Mouse (Mus musculus): ENCODE results near the gene Uba7. TPM values are rescaled to one million over a fixed set of nuclear protein-coding genes. Genes with fewer than 3 reads are reported as not detected.
A peak's percentile ranks its signal among the peaks of the same experiment; 100 is the strongest.

Gene Uba7
- polyA plus RNA-seq, 1 experiment: 114 TPM

- 82% methylated on average over 4 of the region's 4 CpGs for WGBS
- no peak for DNase-seq (ENCODE audit: low read depth, low spot score)
These were observed 14.4 kb upstream of the Uba7 start for GRCm38 (mm10) chr9:107960928-107961327.

GRCm38 (mm10) chr9:107961351-107961762 is 13.9 kb upstream of the Uba7 start:
- WGBS: 90% methylated on average over 10 of the region's 10 CpGs
- DNase-seq (ENCODE audit: low read depth, low spot score): no peak

- 61% methylated on average over 5 of the region's 5 CpGs for WGBS
These were observed 13.4 kb upstream of the Uba7 start for GRCm38 (mm10) chr9:107961881-107962280.

GRCm38 (mm10) chr9:107962916-107963315 is 12.4 kb upstream of the Uba7 start:
- WGBS: 97% methylated on average over 9 of the region's 9 CpGs
- DNase-seq (ENCODE audit: low read depth, low spot score): no peak

More at GRCm38 (mm10) chr9:107961881-107962280, 13.4 kb upstream of the Uba7 start:
- no peak for DNase-seq (ENCODE audit: low read depth, low spot score)

GRCm38 (mm10) chr9:107963700-107964099 is 11.6 kb upstream of the Uba7 start:
- WGBS: 17% methylated on average over 5 of the region's 5 CpGs
- peak; percentile 69 for DNase-seq (ENCODE audit: low read depth, low spot score)

GRCm38 (mm10) chr9:107964681-107965080 is 10.6 kb upstream of the Uba7 start:
- no peak for DNase-seq (ENCODE audit: low read depth, low spot score)
- WGBS: 89% methylated on average over 9 of the region's 9 CpGs

- DNase-seq (ENCODE audit: low read depth, low spot score): no peak
- 85% methylated on average over 10 of the region's 10 CpGs for WGBS
These were observed 8.6 kb upstream of the Uba7 start for GRCm38 (mm10) chr9:107966676-107967075.

GRCm38 (mm10) chr9:107967437-107967836 is 7.9 kb upstream of the Uba7 start:
- no peak for DNase-seq (ENCODE audit: low read depth, low spot score)

GRCm38 (mm10) chr9:107968531-107968930 is 6.8 kb upstream of the Uba7 start:
- no peak for DNase-seq (ENCODE audit: low read depth, low spot score)
- WGBS: 90% methylated on average over 7 of the region's 7 CpGs

More at GRCm38 (mm10) chr9:107967437-107967836, 7.9 kb upstream of the Uba7 start:
- WGBS: 84% methylated on average over 6 of the region's 6 CpGs

GRCm38 (mm10) chr9:107970311-107970710 is 5.0 kb upstream of the Uba7 start:
- DNase-seq (ENCODE audit: low read depth, low spot score): no peak
- WGBS: 82% methylated on average over 5 of the region's 5 CpGs

GRCm38 (mm10) chr9:107971690-107972541 is 3.4 kb upstream of the Uba7 start:
- 44% methylated on average over 8 of the region's 8 CpGs for WGBS
- DNase-seq (ENCODE audit: low read depth, low spot score): peak; percentile 21

GRCm38 (mm10) chr9:107974491-107975171 is 674 bp upstream of the Uba7 start:
- whole genome bisulfite sequencing: 78% methylated on average over 10 of the region's 10 CpGs

GRCm38 (mm10) chr9:107978815-107979214 is 3.5 kb downstream of the Uba7 start:
- 94% methylated on average over 12 of the region's 12 CpGs for WGBS

More at GRCm38 (mm10) chr9:107974491-107975171, 674 bp upstream of the Uba7 start:
- DNase-seq (ENCODE audit: low read depth, low spot score): no peak

GRCm38 (mm10) chr9:107981684-107982605 is 6.6 kb downstream of the Uba7 start:
- no peak for DNase-seq (ENCODE audit: low read depth, low spot score)
- WGBS: 62% methylated on average over 7 of the region's 7 CpGs

More at GRCm38 (mm10) chr9:107978815-107979214, 3.5 kb downstream of the Uba7 start:
- DNase-seq (ENCODE audit: low read depth, low spot score): no peak

- DNase-seq (ENCODE audit: low read depth, low spot score): no peak
- WGBS: 64% methylated on average over 14 of the region's 14 CpGs
These were observed 7.5 kb downstream of the Uba7 start, which contains the start of gene Gm20661 for GRCm38 (mm10) chr9:107982681-107983346. TSS of gene Gm20661 (plus strand) at chr9:107983058.

- WGBS: 52% methylated on average over 4 of the region's 4 CpGs
- DNase-seq (ENCODE audit: low read depth, low spot score): no peak
These were observed 8.2 kb downstream of the Uba7 start for GRCm38 (mm10) chr9:107983421-107983890.

GRCm38 (mm10) chr9:107984052-107984753 is 8.9 kb downstream of the Uba7 start:
- 67% methylated on average over 19 of the region's 19 CpGs for WGBS
- no peak for DNase-seq (ENCODE audit: low read depth, low spot score)

GRCm38 (mm10) chr9:107984754-107985055 is 9.4 kb downstream of the Uba7 start:
- DNase-seq (ENCODE audit: low read depth, low spot score): no peak
- WGBS: 69% methylated on average over 9 of the region's 9 CpGs
